Mouse (Mus musculus) limb, embryonic 13.5 days (tissue): ENCODE data around the gene Cyp24a1. TPM values are rescaled to one million over a fixed set of nuclear protein-coding genes. Genes with fewer than 3 reads are reported as not detected.
A peak's percentile ranks its signal among the peaks of the same experiment; 100 is the strongest.

Experiments used
- ATAC-seq: fragments of 200-750 bp; cut with Nextera tagmentation; 2 replicates; pipeline ENCODE4 v1.8.0; 2017; ENCODE audit warnings: low read depth, moderate number of reproducible peaks, moderate TSS enrichment; ENCODE audit not compliant: low FRiP score
- H3K27ac ChIP-seq: fragments of 300-500 bp; sonication (generic); 2 replicates; pipeline ENCODE4 v1.5.1; 2015; ENCODE audit warnings: inconsistent platforms, mild to moderate bottlenecking, moderate library complexity
- H3K27me3 ChIP-seq: fragments of 300-500 bp; sonication (generic); 2 replicates; pipeline ENCODE4 v1.6.1; 2015; ENCODE audit warnings: mild to moderate bottlenecking, inconsistent platforms
- H3K36me3 ChIP-seq: fragments of 300-500 bp; sonication (generic); 2 replicates; pipeline ENCODE4 v1.6.1; 2015; ENCODE audit warnings: inconsistent platforms, mild to moderate bottlenecking, moderate library complexity
- H3K4me1 ChIP-seq: fragments of 300-500 bp; sonication (generic); 2 replicates; pipeline ENCODE4 v1.6.1; 2015; ENCODE audit warnings: inconsistent platforms
- H3K4me2 ChIP-seq: fragments of 300-500 bp; sonication (generic); replicated peaks from 2 replicates; pipeline ENCODE4 v1.6.1; 2015; ENCODE audit warnings: inconsistent platforms, mild to moderate bottlenecking, moderate library complexity
- H3K4me3 ChIP-seq: fragments of 300-500 bp; sonication (generic); 2 replicates; pipeline ENCODE4 v1.5.1; 2015; ENCODE audit warnings: moderate library complexity, mild to moderate bottlenecking, inconsistent platforms
- H3K9ac ChIP-seq: fragments of 300-500 bp; sonication (generic); 2 replicates; pipeline ENCODE4 v1.6.1; 2015; ENCODE audit warnings: mild to moderate bottlenecking, inconsistent platforms
- H3K9me3 ChIP-seq: fragments of 300-500 bp; sonication (generic); 2 replicates; pipeline ENCODE4 v1.6.1; 2016; ENCODE audit warnings: inconsistent platforms
- WGBS: fragments of 180-500 bp; shearing (Covaris S2); methylation state at CpG from one replicate; pipeline ENCODE4 v1.1.7; 2015; 5-methylcytosine and 5-hydroxymethylcytosine counted together
- polyA plus RNA-seq: library from polyadenylated mRNA; unstranded; fragments of >200 nt; fragmentation: Nextera tagmentation; extraction: Ambion mirVana; gene quantifications from 2 replicates; pipeline ENCODE4 v1.2.1, GENCODE M21; 2015

The Cyp24a1 gene
- not detected in 2 replicates for polyA plus RNA-seq

GRCm38 (mm10) chr2:170497091-170497566, at the start of gene Cyp24a1:
TSS of gene Cyp24a1 (minus strand) at chr2:170497145.
- Histone ChIP-seq H3K36me3 (no peaks in the 10 kb centered on the region), H3K4me3 (peak within 1 kb of the TSS; percentile 37), H3K27me3 (peaks cover 82% of the 10 kb centered on the region), H3K4me1 (peaks cover 25% of the 10 kb centered on the region), H3K27ac (no peak within 1 kb of the TSS), H3K4me2 (peak within 1 kb of the TSS; percentile 61), H3K9me3 (no peaks in the 10 kb centered on the region), H3K9ac (0 out of 2 replicates have a peak within 1 kb of the TSS, but pooled peaks have one; percentile 43)
- ATAC-seq: peak; percentile 24; the same call in 1 of the 2 replicates
- under 1% methylated on average over 36 of the region's 36 CpGs for WGBS

DNA sequence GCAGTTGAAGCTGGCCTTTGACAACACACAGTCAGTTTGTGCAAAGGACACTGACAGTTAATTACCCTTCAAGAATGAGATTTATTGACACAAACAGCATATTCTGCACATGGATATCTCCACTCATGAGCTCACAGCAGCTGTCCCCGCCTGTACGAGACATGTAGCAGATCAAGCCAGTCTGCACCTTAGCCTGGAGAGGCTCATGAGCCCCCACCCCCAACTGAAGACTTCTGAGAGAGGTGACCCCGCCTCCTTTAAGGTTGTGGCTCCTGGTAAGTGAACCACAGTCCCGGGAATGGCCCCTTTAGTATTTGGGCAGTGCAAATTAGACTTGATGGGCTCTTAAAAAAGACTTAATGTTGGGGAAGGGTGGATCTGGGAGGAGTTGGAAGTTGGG, 48.8 kb upstream of the Cyp24a1 start:
- H3K4me2 ChIP-seq: no peak overlapping the region
- no peaks in the 10 kb centered on the region for H3K9me3 ChIP-seq
- ATAC-seq: no peak
- no peaks in the 10 kb centered on the region for H3K27me3 ChIP-seq
- no peaks in the 10 kb centered on the region for H3K36me3 ChIP-seq
- WGBS: 28% methylated on average over 4 of the region's 4 CpGs
- H3K4me3 ChIP-seq: no peak overlapping the region
- H3K9ac ChIP-seq: no peak overlapping the region
- peaks cover 39% of the 10 kb centered on the region for H3K4me1 ChIP-seq
- H3K27ac ChIP-seq: no peak overlapping the region

- Histone ChIP-seq H3K9me3 (no peaks in the 10 kb centered on the region), H3K9ac (no peak overlapping the region), H3K36me3 (no peaks in the 10 kb centered on the region), H3K27ac (no peak overlapping the region), H3K4me2 (no peak overlapping the region), H3K27me3 (no peaks in the 10 kb centered on the region), H3K4me1 (peaks cover 34% of the 10 kb centered on the region), H3K4me3 (no peak overlapping the region)
- no peak for ATAC-seq
- 84% methylated on average over 7 of the region's 7 CpGs for WGBS
Observed at GRCm38 (mm10) chr2:170544950-170545349, 48.0 kb upstream of the Cyp24a1 start.

DNA sequence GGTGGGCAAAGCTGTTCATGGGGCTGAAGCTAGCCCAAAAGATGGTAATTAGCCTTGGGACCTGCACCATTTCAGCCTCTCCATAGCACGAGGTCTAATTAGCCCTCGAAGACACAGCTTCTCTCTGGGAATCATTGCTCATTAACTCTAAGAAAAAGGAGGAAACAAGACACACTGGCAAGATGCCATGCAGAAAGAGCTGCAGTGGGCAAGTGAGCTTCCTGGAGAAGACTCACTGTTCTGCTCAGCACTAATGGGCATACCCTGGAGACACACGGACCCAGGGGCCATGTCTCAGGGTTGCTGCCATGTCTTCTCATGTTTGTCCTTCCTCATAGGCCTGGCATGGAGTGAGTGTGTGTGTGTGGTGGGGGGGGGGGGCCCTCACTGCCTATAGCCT, 47.2 kb upstream of the Cyp24a1 start:
- no peak overlapping the region for H3K4me3 ChIP-seq
- no peak overlapping the region for H3K27ac ChIP-seq
- no peak overlapping the region for H3K9ac ChIP-seq
- H3K27me3 ChIP-seq: no peaks in the 10 kb centered on the region
- WGBS: 68% methylated on average over 3 of the region's 3 CpGs
- H3K36me3 ChIP-seq: no peaks in the 10 kb centered on the region
- peaks cover 27% of the 10 kb centered on the region for H3K4me1 ChIP-seq
- no peak overlapping the region for H3K4me2 ChIP-seq
- H3K9me3 ChIP-seq: no peaks in the 10 kb centered on the region
- ATAC-seq: no peak

DNA sequence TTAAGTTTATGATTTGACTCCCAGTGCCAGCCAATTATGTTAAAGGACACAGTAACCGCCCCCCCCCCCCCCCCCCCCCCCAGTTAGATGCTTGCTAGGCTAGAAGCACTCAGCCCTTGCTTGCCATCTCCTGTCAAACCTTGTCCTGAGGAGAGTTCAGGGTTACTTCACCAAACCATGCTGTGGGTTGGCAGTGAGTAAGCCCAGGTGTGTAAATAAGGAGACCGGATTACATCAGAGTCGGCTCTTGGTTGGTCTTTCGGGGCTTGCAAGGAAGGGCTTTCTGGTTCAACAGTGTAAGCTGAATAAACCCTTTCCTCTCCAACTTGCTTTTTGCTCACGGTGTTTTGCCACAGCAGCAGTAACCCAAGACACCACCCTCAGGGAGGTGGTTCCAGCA, 46.7 kb upstream of the Cyp24a1 start:
- Histone ChIP-seq H3K9ac (no peak overlapping the region), H3K4me1 (peaks cover 24% of the 10 kb centered on the region), H3K36me3 (no peaks in the 10 kb centered on the region), H3K4me2 (no peak overlapping the region), H3K9me3 (no peaks in the 10 kb centered on the region), H3K27me3 (no peaks in the 10 kb centered on the region), H3K4me3 (no peak overlapping the region), H3K27ac (no peak overlapping the region)
- WGBS: 61% methylated on average over 4 of the region's 5 CpGs
- ATAC-seq: no peak

DNA sequence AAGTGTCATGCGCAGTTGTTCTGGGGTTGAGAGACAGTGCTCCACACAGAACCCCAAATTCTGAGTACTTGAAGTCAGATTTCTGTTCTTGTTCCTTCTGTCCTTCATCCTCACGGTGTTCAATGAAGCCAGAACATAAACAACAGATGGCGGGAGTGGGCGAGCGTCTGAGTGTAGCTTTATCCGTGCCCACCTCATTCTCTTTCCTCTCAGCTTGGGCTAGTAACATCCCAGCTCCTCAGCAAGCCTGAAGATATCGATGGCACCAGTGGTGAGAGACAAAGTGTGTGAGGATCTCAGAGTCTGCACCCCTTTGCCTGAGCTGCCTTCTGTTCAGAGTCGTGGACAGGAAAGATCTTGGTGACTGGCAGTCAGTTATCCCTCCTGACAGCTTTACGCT, 42.3 kb upstream of the Cyp24a1 start:
- Histone ChIP-seq H3K27ac (no peak overlapping the region), H3K4me1 (peaks cover 7% of the 10 kb centered on the region), H3K27me3 (no peaks in the 10 kb centered on the region), H3K36me3 (no peaks in the 10 kb centered on the region), H3K9ac (no peak overlapping the region), H3K9me3 (no peaks in the 10 kb centered on the region), H3K4me3 (no peak overlapping the region), H3K4me2 (no peak overlapping the region)
- ATAC-seq: no peak
- WGBS: 84% methylated on average over 9 of the region's 9 CpGs

DNA sequence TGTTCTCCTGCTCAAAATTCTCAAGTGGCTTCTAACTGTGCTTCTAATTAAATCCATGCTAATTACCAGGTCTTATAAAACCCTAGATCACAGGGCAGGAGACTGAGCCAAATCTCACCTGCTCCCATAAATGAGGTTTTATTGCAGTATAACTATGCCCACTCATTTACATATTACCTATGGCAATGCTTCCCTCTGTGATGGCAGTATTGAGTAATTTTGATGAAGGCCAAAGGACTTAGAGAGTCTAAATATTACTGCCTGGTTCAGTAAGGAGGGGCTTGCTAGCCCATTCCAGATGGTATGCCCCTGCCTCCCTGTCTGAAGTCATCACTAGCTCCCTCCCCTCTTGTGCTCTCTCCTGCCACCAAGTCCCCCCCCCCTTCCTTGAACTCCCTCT, 38.9 kb upstream of the Cyp24a1 start:
- H3K9ac ChIP-seq: no peak overlapping the region
- no peaks in the 10 kb centered on the region for H3K36me3 ChIP-seq
- no peak overlapping the region for H3K27ac ChIP-seq
- no peak overlapping the region for H3K4me3 ChIP-seq
- peaks cover 9% of the 10 kb centered on the region; the same call in 1 of the 2 replicates for H3K27me3 ChIP-seq
- no peak overlapping the region for H3K4me2 ChIP-seq
- ATAC-seq: 0 out of 2 replicates have a peak, but pooled peaks have one; percentile 15
- no peaks in the 10 kb centered on the region for H3K9me3 ChIP-seq
- H3K4me1 ChIP-seq: peaks cover 5% of the 10 kb centered on the region

- no peak overlapping the region for H3K9ac ChIP-seq
- no peaks in the 10 kb centered on the region for H3K36me3 ChIP-seq
- no peak overlapping the region for H3K4me3 ChIP-seq
- H3K27ac ChIP-seq: no peak overlapping the region
- no peak for ATAC-seq
- no peaks in the 10 kb centered on the region for H3K9me3 ChIP-seq
- peaks cover 5% of the 10 kb centered on the region for H3K4me1 ChIP-seq
- 90% methylated on average over 11 of the region's 11 CpGs for WGBS
- peaks cover 9% of the 10 kb centered on the region; the same call in 1 of the 2 replicates for H3K27me3 ChIP-seq
- no peak overlapping the region for H3K4me2 ChIP-seq
Observed at GRCm38 (mm10) chr2:170534803-170535174, 37.8 kb upstream of the Cyp24a1 start.

DNA sequence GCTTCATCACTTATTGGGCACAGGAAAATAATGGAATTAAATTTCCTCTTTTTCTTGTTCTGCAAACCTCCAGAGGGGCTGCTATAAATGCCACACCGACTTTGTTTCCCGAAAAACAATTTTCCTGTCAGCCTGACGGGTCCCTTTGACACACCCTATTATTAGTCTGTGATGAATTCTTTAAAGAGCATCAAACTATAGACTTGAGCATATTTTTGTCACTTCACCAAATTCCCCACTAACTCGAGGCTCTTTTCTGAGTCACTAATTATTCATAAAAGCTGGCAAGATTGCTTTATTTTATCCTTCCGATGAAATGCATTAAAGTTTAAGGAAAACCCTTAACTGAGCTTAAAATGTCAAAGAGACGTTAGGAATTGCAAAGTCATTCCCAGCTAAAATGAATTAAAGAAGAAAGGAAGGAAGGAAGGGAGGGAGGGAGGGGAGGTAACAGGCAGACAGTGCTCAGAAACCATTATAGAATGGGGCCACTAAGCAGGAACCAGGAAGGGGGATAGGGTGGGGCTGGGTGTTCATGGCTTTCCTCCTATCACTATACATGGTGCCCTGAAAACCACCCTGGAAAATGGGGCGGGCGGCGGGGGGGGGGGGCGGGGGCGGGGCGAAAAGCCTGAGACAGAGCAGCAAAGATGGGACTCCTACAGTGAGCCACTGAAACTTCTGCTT, 37.3 kb upstream of the Cyp24a1 start:
- H3K4me2 ChIP-seq: no peak overlapping the region
- peaks cover 5% of the 10 kb centered on the region for H3K4me1 ChIP-seq
- no peak overlapping the region for H3K27ac ChIP-seq
- no peak for ATAC-seq
- 49% methylated on average over 12 of the region's 12 CpGs for WGBS
- no peaks in the 10 kb centered on the region for H3K36me3 ChIP-seq
- H3K4me3 ChIP-seq: no peak overlapping the region
- H3K9ac ChIP-seq: no peak overlapping the region
- peaks cover 9% of the 10 kb centered on the region; the same call in 1 of the 2 replicates for H3K27me3 ChIP-seq
- H3K9me3 ChIP-seq: no peaks in the 10 kb centered on the region

DNA sequence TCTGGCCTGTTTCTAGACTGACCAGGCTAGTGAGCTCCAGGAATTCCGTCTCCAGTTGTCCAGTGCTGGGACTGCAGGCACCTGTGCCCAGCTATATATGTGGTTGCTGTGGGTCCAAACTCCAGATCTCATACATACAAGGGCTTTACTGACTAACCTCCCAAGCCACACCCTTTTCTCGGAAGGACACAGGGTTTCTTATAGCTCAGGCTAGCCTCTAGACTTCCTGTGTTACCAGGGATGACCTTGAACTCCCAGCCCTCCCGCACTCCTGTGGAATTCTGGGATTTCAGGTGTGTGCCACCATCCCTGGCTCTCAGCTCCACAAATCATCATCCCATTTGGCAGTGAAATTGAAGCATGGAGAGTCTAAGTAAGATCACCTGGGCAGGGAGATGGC, 33.3 kb upstream of the Cyp24a1 start:
- no peak for ATAC-seq
- H3K27ac ChIP-seq: no peak overlapping the region
- no peaks in the 10 kb centered on the region for H3K36me3 ChIP-seq
- H3K4me3 ChIP-seq: no peak overlapping the region
- H3K4me2 ChIP-seq: no peak overlapping the region
- H3K9ac ChIP-seq: no peak overlapping the region
- WGBS: 91% methylated on average over 3 of the region's 3 CpGs
- no peaks in the 10 kb centered on the region for H3K9me3 ChIP-seq
- H3K4me1 ChIP-seq: no peaks in the 10 kb centered on the region
- H3K27me3 ChIP-seq: peaks cover 9% of the 10 kb centered on the region; the same call in 1 of the 2 replicates

DNA sequence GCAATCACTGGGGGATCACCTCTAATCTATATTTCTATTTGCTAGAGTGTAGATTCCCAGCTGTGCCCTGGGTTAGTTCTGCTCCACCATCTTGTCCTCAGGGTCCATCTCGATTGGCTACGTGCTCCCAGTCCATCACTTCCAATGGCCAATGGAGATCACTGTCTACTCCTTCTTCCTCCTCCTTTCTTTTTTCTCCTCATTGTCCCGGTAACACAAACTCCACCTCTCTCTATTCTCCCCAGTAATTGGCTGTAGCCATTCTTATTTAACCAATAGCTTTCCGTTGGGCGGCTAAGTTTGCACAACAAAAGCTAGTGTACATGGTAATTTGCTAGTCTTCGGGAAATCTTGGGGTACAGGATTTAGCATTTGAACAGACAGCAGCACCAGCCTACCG, 32.8 kb upstream of the Cyp24a1 start:
- H3K27me3 ChIP-seq: peaks cover 9% of the 10 kb centered on the region; the same call in 1 of the 2 replicates

DNA sequence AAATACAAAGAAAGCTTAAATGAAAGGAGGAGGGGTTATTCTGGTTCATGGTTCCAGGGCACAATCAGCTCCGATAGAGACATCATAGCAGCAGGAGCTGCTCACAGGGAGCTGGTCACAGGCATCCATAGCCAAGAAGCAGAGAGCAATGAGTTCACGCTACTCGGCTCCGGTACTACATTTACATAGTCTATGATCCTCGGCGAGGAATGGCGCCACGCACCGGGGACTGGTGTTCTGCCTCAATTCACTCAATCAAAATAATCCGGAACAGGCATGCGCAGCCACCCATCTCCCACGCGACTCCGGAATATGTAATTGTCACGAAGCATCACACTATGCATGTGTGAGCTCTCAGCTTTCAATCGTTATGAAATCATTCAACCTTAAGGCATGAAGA, 31.1 kb upstream of the Cyp24a1 start:
- H3K9ac ChIP-seq: no peak overlapping the region
- no peak for ATAC-seq
- H3K27ac ChIP-seq: no peak overlapping the region
- no peak overlapping the region for H3K4me3 ChIP-seq
- peaks cover 5% of the 10 kb centered on the region; the same call in 1 of the 2 replicates for H3K27me3 ChIP-seq
- WGBS: 91% methylated on average over 16 of the region's 16 CpGs
- H3K36me3 ChIP-seq: no peaks in the 10 kb centered on the region
- no peak overlapping the region for H3K4me2 ChIP-seq
- no peaks in the 10 kb centered on the region for H3K4me1 ChIP-seq
- no peaks in the 10 kb centered on the region for H3K9me3 ChIP-seq

More for the DNA sequence above, 32.8 kb upstream of the Cyp24a1 start:
- H3K9me3 ChIP-seq: no peaks in the 10 kb centered on the region
- no peak overlapping the region for H3K27ac ChIP-seq
- no peak overlapping the region for H3K4me3 ChIP-seq
- H3K4me1 ChIP-seq: no peaks in the 10 kb centered on the region
- H3K9ac ChIP-seq: no peak overlapping the region
- 90% methylated on average over 7 of the region's 7 CpGs for WGBS
- no peak overlapping the region for H3K4me2 ChIP-seq
- ATAC-seq: no peak
- H3K36me3 ChIP-seq: no peaks in the 10 kb centered on the region

DNA sequence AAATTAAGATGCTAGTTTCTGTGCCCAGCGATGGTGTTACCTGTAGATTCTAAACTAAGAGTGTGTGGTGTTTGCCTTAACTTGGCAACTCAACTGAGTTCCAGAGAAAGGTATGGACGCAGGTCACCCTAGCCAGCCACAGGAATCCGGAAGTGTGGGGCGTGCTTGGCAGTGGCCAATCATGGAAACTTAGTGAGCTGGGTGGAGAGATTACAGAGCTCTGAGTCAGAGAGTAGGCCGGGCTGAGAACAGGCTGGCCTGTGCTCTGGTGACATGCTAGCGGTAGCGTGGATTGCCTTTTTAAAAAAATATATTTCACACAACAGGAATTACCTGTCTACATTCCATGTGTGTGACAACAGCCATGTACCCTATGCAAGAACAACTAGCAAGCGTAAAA, 29.6 kb upstream of the Cyp24a1 start:
- WGBS: 85% methylated on average over 8 of the region's 8 CpGs
- no peak overlapping the region for H3K4me3 ChIP-seq
- no peak for ATAC-seq
- H3K9ac ChIP-seq: no peak overlapping the region
- H3K27ac ChIP-seq: no peak overlapping the region
- no peak overlapping the region for H3K4me2 ChIP-seq
- 0 out of 2 replicates have a peak, but pooled peaks cover 5% of the 10 kb centered on the region for H3K27me3 ChIP-seq
- no peaks in the 10 kb centered on the region for H3K4me1 ChIP-seq
- no peaks in the 10 kb centered on the region for H3K36me3 ChIP-seq
- no peaks in the 10 kb centered on the region for H3K9me3 ChIP-seq
